Mouse (Mus musculus) left cerebral cortex, postnatal 4 days (tissue): ENCODE data around the gene Spsb3. TPM values are rescaled to one million over a fixed set of nuclear protein-coding genes. Genes with fewer than 3 reads are reported as not detected.

Experiments
- DNase-seq: peaks from one replicate; pipeline ENCODE4 v3.0.0-alpha.2; 2022
- intact Hi-C: fragments of 180-260 bp; cut with DNase I; formaldehyde crosslinking; loops from one replicate; pipeline ENCODE4 v1.15.1; 2025
- total RNA-seq, 2 experiments: library from RNA; stranded (reverse); gene quantifications; 2 replicates each; pipeline ENCODE4 v1.2.3; 2021

The Spsb3 gene
- total RNA-seq, 2 experiments from 2014 or later: 43.6 to 46.0 TPM

DNA sequence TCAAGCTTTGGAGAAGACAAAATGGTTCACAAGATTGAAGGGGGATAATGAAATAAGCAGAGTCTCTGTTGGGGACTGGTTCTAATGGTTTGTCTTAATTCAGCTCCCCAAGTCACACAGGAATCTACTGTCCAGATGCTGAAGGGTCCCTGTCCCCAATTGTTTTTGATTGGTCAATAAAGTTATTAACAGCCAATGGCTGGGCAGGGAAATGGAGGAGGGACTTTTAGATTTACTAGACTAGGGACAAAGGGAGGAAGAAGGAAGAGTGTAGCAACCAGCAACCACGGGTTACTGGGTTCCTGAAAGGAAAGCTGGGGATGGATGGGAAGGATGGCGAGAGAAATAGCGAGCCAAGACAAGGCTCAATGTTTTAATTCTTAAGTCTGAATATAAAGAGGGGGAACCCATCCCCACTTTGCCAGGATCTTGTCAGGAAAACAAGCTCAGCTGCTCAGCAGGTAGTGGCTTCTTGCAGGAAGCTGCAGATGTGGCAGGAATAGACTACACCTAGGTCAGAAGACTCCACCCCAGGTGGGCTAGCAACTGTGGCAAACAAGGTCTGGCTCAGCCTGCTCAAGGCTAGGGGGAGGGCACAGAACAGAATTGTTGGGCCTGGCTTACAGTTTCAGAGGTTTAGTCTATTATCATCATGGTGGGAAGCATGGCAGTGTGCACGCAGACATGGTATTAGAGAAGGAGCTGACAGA, 12.6 kb upstream of the Spsb3 start:
- intact Hi-C loops: no loop called here
- DNase-seq: no peak

DNA sequence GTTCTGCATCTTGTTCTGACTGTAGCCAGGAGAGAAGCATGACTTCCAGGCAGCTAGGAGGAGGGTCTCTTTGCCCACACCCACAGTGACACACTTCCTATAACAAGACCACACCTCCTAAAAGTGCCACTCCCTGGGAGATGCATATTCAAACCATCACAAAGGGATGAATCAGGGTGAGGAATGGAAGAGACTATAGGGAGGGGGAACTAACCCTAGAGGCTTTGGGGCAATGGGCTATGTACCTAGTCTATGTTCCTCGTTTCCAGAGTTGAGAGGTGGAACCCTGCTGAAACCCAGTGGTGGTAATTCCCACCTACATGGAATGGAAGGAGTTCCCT, 12.1 kb upstream of the Spsb3 start:
- intact Hi-C loops: no loop called here
- no peak for DNase-seq

DNA sequence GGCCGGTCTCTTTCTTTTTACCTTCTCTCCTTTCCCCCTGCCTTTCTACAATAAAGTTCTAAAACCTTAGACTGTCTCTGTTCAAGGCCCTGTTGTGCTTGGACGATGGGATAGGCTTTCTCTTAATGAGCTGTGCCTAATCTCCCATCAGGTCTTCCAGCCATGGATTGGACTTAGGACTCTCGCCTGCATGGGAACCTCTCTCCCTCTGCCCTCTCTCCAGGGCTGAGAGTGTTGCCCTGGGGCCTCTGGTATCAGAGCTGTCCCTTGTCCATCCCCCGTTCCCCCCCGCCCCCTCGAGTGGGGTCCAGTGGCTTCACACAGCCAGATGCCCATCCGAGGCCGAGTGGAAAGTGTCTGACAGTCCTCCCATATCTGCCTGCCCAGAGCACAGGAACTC, 11.5 kb upstream of the Spsb3 start:
- intact Hi-C loops: no loop called here
- no peak for DNase-seq

DNA sequence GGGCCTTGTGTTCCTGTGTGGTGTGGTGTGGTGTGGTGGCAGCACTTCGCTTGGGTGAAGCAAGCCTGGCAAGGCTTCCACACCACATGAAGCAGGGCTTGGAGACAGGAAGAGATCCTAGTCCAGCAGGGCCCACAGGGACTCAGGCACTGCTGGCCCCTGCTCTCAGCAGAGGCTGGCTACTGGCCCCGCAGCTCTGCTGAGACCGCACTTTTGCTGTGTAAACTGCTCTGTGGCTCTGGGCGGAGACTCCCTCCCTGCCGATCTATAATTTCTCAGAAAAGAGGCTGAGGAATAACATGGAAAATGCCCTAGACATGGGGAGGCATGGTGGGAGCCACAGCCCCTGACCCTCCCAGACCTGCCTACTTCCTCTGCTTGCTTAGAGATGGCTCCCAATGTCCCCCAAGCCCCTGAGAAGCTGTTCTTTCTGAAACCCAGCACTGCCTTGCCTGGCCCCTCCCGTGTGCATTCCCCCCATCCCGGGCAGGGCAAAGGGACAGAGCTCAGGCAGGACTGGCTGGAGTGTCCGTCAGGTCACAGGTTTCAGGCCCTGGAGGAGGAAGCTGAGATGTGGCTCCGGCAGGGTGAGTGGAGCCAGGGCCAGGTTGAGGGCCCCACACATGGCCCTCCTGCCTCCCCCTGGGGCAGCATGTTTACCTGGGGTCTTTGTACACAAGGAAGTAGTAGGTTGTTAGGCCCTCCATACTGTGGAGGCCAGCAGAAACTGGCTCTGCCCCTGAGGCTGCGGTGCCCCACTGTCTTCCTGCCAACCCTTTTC, 8.9 kb upstream of the Spsb3 start:
- intact Hi-C loops: no loop called here
- DNase-seq: no peak

DNA sequence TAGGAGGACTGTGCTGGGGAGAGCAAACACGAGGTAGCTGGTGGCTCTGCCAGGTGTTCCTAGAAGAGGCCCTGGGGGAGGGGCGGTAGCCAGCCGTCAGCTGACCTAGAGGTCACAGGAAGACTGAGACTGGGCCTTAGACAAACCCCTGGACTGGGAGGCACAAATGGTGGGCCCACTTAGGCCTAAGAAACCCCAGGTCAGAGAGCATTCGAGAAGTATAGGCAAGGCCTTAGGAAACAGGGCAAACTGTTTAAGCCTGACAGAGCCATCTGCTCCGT, 8.4 kb upstream of the Spsb3 start:
- no peak for DNase-seq
- intact Hi-C loops: no loop called here

DNA sequence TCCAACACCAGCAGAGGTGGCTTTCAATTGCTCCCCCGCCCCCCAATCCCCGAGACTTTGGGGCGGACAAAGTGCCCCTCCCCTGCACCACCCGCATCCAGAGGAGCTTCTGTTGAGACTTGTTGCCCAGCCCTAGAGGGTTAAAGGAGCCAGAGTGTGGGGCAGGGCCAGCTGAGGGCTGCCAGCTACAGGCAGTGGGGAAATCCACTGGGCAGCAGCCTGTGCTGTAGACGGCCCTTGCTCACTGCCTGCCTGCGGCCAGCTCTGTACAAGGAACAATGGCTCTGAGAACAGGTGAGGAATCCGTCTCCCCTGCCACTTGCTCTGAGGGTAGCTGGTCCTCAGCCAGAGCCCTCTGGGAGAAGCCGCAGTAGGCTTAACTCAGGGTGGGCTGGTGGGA, 7.9 kb upstream of the Spsb3 start:
- DNase-seq: no peak
- intact Hi-C loops: no loop called here

DNA sequence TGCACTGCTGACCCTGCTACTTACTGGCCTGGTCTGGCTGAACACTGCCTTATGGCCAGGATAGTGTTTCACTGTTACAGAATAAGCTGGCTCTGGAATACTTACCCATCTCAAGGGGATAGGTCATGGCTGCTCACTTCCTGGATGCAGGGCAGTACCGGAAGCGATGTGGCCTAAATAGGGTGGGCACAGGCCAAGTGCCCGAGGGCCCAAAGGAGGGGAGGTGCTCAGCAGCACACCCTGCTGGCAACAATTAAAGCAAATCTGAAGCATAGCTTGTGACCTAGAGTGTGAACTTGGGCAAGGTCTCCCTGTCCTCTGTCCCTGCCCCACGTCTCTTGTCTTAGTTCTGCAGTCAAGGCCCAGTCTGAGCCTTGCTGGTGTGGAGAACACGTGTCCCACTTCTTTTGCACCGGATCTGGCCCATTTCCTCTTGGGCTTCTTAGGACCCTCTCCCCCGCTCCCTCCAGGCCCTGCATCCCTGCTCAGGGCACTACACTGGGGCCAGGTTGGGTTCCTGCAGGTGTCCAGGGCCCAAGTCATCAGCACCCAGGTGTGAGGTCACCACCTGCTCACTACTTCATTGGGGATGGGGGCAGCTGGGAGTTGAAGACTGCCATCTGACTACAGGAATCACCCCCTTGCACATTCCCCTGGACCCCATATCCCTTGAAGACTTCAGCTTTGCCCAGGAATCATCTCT, 4.6 kb upstream of the Spsb3 start:
- peak; percentile 54 for DNase-seq
- intact Hi-C loops: no loop called here

DNA sequence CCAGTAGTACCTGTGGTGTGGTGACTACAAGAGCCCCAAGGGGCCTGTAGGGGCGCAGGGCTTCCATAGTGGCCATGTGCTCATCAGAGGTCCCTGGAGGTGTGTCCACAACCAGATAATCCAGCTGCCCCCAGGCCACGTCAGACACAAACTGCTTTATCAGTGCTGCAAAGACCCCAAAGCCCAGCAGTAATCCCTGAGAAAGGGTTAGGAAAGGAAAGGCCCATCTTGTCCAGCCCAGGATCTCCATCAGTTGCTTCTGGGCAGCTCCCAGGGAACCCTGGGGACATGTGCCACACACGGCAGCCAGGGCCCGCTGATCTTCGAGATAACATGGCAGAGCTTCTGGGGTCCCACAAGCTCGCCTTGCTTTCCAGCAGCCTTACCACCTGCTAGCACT, 2.1 kb upstream of the Spsb3 start:
- DNase-seq: no peak
- intact Hi-C loops: no loop called here

DNA sequence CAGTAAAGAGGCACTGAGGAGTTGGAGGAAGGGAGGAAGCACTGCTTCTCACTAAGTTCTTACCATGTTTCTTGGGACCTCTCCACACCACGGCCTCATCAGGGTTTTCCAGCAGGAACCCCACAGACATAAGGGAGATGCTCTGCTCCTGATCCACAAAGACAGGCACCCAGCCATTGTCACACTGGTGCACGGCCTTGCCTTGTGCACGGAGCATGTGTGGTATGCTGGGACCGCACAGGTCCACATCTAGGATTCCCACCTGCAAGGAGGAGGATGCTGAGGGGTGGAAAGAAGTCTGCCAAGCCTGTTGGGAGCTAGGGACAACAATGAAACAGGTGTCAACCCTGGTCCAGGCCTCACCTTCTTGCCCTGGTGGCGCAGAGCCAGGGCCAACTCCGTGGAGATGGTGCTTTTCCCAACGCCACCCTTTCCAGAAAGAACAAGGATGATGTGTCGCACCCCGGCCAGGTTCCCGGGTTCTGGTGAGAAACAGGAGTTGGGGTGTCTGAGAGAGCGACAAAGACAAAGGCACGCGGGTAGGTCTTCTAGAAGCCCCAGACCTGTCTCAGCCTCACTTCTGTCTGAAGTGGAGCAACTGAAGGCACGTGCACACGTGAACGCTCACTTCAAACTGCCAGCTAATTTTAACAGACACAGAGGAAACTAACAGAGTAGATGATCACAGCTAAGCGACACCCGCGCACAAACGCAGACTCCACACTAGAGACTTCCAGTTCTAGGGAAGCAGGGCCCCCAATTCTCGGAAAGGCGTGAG, 898 bp upstream of the Spsb3 start:
- intact Hi-C loops: no loop called here
- no peak for DNase-seq

DNA sequence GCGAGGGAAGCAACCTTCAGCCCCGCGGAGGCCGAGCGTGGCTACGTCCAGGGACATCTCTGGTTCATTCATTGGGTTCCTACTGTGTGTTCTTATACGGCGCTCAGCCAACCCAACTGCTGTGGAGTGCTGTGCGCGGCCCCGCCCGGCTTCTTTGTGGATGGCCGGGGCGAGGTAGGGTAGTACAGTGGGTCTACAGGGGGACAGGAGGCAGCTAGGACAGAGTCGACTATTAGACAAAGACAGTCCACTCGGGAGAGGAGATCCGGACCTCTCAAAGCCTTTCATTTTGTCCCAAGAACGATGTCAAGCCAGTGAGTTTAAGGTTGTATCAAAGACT, 459 bp downstream of the Spsb3 start:
- intact Hi-C loops: no loop called here
- no peak for DNase-seq

DNA sequence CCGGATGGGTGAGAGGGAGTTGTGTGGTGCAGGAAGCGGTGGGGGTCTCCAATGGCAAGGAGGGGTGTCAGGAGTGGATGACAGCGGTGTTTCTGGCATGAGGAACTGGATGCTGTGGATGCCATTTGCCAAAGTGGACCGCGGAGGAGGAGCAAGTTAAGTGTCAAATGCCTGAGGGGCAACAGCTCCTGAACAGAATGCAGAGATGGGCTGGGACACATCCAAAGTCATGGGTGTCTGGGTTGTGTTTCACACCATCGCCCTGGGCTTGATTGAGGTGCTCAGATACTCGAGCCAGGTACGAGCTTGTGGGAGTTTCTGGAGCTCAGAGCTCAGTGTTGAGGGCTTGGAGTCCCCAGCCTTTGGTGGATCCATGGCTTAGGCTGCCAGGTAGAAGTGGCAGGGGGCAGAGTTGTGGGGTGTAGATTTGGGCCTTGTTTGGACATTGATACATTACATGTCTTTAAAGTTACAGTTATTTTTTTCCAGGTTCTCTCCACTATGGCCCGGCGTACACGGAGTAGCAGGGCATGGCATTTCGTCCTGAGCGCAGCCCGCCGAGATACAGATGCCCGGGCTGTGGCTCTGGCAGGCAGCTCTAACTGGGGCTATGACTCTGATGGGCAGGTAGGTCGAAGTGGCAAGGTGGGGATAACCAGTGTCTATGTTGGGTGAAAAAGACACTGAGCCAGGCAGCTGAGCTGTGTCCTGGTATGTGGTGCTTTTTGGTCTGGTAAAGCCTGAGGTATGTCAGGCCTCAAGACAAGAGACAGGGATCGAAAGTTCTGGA, 1.0 kb downstream of the Spsb3 start:
- intact Hi-C loops: no loop called here
- no peak for DNase-seq

DNA sequence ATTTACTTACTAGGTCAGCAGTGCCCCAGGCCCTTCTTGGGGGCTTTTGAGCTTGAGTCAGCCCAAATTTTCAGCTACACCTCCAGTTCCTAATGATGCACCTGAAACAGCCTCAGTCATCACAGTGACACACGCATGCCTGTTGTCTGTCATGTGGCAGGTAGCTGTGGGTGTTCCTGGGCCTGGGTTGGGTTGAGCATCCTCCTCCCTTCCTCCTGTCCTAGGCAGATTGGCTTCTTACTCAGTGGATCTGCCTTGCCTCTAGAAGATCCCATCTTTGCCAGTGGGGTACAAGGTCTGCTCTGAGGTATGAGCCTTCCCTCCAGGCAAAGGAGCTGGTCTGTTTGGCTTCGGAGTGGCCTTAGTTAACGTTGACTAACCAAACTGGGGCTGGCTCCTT, 2.4 kb downstream of the Spsb3 start:
- intact Hi-C loops: no loop called here

DNA sequence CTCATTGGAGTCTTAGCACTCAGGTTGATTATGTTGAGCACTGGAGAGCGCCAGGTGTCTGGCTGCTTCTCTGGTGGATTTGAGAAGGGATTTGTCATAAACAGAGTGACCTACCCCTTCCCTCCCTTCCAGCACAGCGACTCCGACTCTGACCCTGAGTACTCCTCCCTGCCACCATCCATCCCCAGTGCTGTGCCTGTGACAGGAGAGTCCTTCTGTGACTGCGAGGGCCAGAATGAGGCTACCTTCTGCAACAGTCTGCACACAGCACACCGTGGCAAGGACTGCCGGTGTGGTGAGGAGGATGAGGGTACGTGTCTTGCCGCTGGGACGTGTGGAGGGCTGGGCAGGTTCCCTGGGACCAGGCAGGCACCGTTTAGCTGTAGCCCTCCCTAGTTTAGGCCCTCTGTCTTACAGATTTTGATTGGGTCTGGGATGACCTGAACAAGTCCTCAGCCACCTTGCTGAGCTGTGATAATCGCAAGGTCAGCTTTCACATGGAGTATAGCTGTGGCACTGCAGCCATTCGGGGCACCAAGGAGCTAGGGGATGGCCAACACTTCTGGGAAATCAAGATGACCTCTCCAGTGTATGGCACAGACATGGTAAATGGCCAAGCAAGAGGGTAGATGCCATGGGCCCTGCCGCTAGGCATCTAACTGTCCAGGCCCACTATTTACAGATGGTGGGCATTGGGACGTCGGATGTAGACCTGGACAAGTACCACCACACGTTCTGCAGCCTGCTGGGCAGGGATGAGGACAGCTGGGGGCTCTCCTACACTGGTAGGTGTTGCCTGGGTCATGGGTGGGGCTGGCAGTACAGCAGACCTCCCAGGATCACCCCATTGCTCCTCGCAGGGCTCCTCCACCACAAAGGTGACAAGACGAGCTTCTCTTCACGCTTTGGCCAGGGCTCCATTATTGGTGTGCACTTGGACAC, 4.0 kb downstream of the Spsb3 start:
- intact Hi-C loops: no loop called here
- DNase-seq: no peak

More for the DNA sequence above, 2.4 kb downstream of the Spsb3 start:
- no peak for DNase-seq

DNA sequence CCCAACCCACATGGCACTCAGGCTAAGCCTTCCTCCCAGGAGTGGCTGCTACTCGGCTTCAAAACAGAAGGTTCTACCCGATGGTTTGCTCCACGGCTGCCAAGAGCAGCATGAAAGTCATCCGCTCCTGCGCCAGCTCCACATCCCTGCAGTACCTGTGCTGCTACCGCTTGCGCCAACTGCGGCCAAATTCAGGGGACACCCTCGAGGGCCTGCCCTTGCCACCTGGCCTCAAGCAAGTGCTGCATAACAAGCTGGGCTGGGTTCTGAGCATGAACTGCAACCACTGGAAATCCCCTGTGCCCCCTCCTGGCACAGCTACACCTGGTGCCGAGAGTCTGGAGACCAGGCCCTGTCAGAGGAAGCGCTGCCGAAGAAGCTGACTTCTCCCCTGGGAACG, 4.9 kb downstream of the Spsb3 start:
- no peak for DNase-seq
- intact Hi-C loops: no loop called here

DNA sequence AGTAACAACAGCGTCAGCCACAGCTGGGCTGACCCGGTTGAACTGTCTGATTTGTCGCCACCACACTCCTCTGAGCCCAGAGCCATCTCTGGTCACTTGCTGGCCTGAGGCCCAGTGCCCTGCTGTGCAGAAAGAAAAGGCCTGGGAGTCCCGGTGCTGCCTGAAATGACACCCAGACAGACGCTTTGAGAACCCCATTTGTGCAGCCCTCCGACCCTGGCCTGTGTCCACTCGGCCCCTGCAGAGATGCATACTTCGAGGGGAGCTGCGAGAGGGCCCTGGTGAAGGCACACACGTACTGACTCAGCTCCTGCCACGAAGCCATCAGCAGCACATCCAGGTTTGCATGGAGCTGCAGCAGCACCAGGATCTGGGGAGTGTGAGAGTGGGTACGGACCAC, 6.3 kb downstream of the Spsb3 start:
- intact Hi-C loops: no loop called here
- DNase-seq: no peak

DNA sequence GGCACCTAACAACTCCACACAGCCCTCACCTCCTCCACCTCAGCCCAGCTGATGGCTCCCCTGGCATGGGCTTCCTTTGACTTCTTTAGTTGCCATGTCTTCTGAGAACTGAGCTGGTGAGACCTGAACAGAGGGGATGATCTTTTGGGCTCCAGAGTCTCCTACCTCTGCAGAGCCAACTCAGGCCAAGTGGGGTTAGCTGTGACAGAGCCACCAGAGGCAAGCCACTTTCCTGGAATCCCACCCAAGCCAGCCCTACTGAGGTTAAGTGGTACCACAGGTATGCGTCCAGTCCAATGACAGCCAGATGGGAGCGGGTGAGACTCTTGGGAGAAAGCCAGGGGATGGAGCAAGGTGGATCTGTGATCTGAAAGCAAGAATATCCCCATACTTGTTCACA, 6.8 kb downstream of the Spsb3 start:
- intact Hi-C loops: no loop called here

DNA sequence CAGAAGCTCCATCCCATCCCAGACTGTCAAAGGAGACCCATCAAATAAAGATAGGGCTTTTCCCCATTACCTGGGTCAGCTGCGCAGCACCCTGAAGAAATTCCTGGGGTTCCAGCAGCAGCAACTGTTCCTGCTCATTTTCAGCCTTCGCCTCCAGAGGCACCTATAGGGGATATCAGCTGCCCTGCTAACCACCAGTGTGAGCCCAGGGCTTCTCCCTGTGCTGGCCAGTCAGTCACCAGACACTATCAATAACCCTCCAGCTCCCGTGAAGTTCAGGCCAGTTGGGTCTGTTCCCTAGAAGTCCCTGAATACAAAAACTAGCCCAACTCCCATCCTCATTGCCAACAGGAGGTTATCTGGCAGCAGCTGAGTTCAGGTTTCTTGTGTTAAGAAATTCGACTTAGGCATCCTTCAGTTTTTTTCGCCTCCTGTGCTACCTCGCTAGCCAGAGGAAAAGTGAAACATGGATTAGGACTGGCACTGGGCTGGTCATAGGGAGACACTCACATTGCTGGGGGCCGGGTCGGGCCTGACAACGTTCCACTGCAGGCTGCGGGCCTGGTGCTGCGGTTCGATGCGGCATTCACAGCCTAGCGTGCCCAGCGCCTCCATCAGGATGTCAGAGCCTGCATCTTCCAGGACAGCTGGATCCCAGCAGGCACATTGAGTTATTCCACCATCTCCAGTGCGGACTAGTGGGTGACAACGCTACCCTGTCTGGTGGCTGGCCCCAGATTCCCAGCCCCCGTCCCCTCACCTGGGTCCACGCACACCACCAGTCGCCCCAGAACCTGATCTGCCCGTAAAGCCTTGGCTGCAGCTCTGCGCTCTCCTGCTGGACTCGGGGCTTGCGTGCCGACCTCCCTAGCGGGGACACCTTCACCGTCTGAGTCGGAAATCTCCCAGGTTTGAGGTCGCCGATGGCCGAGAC, 7.9 kb downstream of the Spsb3 start:
- DNase-seq: no peak
- intact Hi-C loops: no loop called here

More for the DNA sequence above, 6.8 kb downstream of the Spsb3 start:
- DNase-seq: no peak

DNA sequence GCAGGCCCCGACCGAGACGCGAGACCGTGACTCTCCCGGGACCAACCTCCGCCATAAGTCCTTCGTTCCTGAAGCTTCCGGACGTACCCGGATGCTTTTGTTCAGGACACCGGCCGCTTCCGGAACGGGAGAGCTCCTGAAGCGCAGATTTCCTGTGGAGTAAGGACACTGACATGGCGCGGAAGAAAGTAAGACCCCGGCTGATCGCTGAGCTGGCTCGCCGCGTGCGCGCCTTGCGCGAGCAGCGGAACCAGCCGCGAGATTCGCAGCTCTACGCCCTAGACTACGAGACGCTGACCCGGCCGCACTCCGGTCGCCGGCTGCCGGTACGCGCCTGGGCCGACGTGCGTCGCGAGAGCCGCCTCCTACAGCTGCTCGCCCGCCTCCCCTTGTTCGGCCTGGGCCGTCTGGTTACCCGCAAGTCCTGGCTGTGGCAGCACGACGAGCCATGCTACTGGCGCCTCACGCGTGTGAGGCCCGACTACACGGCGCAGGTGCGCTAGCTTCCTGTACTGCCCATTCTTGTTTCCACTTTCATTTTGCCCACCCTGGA, 8.6 kb downstream of the Spsb3 start, which contains the start of the genes Eme2 and Mrps34:
Eme2 (minus strand) TSS at position 93 of the 553 bp plus-strand sequence.
Mrps34 (plus strand) TSS at position 122 of the 553 bp plus-strand sequence.
- intact Hi-C loops: no loop called here
- DNase-seq: peak; percentile 81
